Mouse (Mus musculus): ENCODE results near the gene Dnajc8. TPM values are rescaled to one million over a fixed set of nuclear protein-coding genes. Genes with fewer than 3 reads are reported as not detected.
A peak's percentile ranks its signal among the peaks of the same experiment; 100 is the strongest.

Gene Dnajc8
- total and polyA plus RNA-seq, 3 experiments = 110 to 246 TPM; not detected in 1

GRCm38 (mm10) chr4:132532496-132532895, 2.9 kb upstream of the Dnajc8 start (continued):
- TF ChIP-seq CTCF (IDR thresholded peaks at IDR 0.05 in 2 of 3, conservative IDR thresholded peaks at IDR 0.05 in 1 of 3; ENCODE audit: control insufficient read depth in 1 of 3, insufficient read depth in 1 of 3, low read depth in 2 of 3, low read length in 3 of 3, poor library complexity in 1 of 3, severe bottlenecking in 1 of 3) = no peak

GRCm38 (mm10) chr4:132532981-132533916, 2.1 kb upstream of the Dnajc8 start, which contains the start of gene Atpif1:
Gene Atpif1 (minus strand): TSS chr4:132533659.
- Histone ChIP-seq H3K27ac (ENCODE audit: control insufficient read depth, low read depth, low read length) (peak within 1 kb of the TSS; percentile 97), H3K27me3 (ENCODE audit: control insufficient read depth in 1 of 2, insufficient read depth in 2 of 2, low read length in 2 of 2) (no peaks in the 10 kb centered on the region), H3K4me3 (ENCODE audit: control insufficient read depth in 1 of 2, insufficient read depth in 1 of 2, low read depth in 2 of 2, low read length in 2 of 2) (peak within 1 kb of the TSS; percentile 78 to 83), H3K4me1 (ENCODE audit: control insufficient read depth in 1 of 2, insufficient read depth in 2 of 2, low read length in 2 of 2) (peaks cover 11 to 43% of the 10 kb centered on the region in 2 experiments), H3K9me3 (replicated peaks; ENCODE audit: insufficient read depth, low read length) (no peaks in the 10 kb centered on the region), H3K79me2 (ENCODE audit: control insufficient read depth, insufficient read depth, low read length, poor library complexity) (peaks cover 44% of the 10 kb centered on the region), H3K36me3 (ENCODE audit: control insufficient read depth in 1 of 2, insufficient read depth in 2 of 2, low read length in 2 of 2) (peaks cover 0 to 58% of the 10 kb centered on the region in 2 experiments; a peak in 3 of 4 replicates), H3K9ac (ENCODE audit: control insufficient read depth, low read depth, low read length, poor library complexity, severe bottlenecking) (peak within 1 kb of the TSS; percentile 92)
- DNase-seq (ENCODE audit: low read depth, low spot score) = peak; percentile 98
- TF ChIP-seq UBTF (IDR thresholded peaks at IDR 0.05; ENCODE audit: borderline replicate concordance, insufficient read depth, low read depth, low read length) = no peak
- peak; percentile 43; the same call in 1 of the 2 replicates for TF ChIP-seq ETS1 (IDR thresholded peaks at IDR 0.05; ENCODE audit: low read depth, low read length)
- TF ChIP-seq RCOR1 (IDR thresholded peaks at IDR 0.05; ENCODE audit: low read depth, low read length) = no peak; the same call in 1 of the 2 replicates
- no peak for TF ChIP-seq GABPA (IDR thresholded peaks at IDR 0.05; ENCODE audit: low read depth, low read length)
- TF ChIP-seq E2F4 (IDR thresholded peaks at IDR 0.05; ENCODE audit: borderline replicate concordance, low read depth, low read length) = no peak
- TF ChIP-seq MAZ (IDR thresholded peaks at IDR 0.05; ENCODE audit: low read depth, low read length) = 0 out of 2 replicates have a peak, but pooled peaks have one; percentile 9
- no peak for TF ChIP-seq NRF1 (IDR thresholded peaks at IDR 0.05; ENCODE audit: insufficient read depth, low read depth, low read length, poor library complexity, severe bottlenecking)
- 0 out of 2 replicates have a peak, but pooled peaks have one; percentile 16 for TF ChIP-seq ELF1 (IDR thresholded peaks at IDR 0.05; ENCODE audit: low read depth, low read length)
- TF ChIP-seq CHD1 (IDR thresholded peaks at IDR 0.05; ENCODE audit: low read depth, low read length) = no peak; the same call in 1 of the 2 replicates
- no peak for TF ChIP-seq MYB (IDR thresholded peaks at IDR 0.05; ENCODE audit: low read depth, low read length)
- TF ChIP-seq GATA1 (IDR thresholded peaks at IDR 0.05; ENCODE audit: low read depth, low read length) = peak; percentile 38; the same call in 1 of the 2 replicates
- TF ChIP-seq ZNF384 (IDR thresholded peaks at IDR 0.05; ENCODE audit: low read depth, low read length) = no peak
- peak; percentile 53; the same call in 1 of the 2 replicates for TF ChIP-seq MYC (IDR thresholded peaks at IDR 0.05; ENCODE audit: low read depth, low read length)
- no peak for TF ChIP-seq USF2 (IDR thresholded peaks at IDR 0.05; ENCODE audit: borderline replicate concordance in 1 of 2, insufficient read depth in 1 of 2, low read depth in 1 of 2, low read length in 2 of 2)
- no peak for TF ChIP-seq ZC3H11A (IDR thresholded peaks at IDR 0.05; ENCODE audit: low read depth, low read length)
- TF ChIP-seq USF1 (IDR thresholded peaks at IDR 0.05; ENCODE audit: low read depth, low read length) = 0 out of 2 replicates have a peak, but pooled peaks have one; percentile 36
- TF ChIP-seq SMC3 (IDR thresholded peaks at IDR 0.05; ENCODE audit: low read depth, low read length) = no peak
- TF ChIP-seq SIN3A (IDR thresholded peaks at IDR 0.05; ENCODE audit: low read length) = peak; percentile 86
- TF ChIP-seq CTCF (IDR thresholded peaks at IDR 0.05 in 2 of 3, conservative IDR thresholded peaks at IDR 0.05 in 1 of 3; ENCODE audit: control insufficient read depth in 1 of 3, insufficient read depth in 1 of 3, low read depth in 2 of 3, low read length in 3 of 3, poor library complexity in 1 of 3, severe bottlenecking in 1 of 3) = no peak
- TF ChIP-seq NELFE (IDR thresholded peaks at IDR 0.05; ENCODE audit: low read depth, low read length) = peak; percentile 79; the same call in 1 of the 2 replicates
- TF ChIP-seq TCF12 (IDR thresholded peaks at IDR 0.05; ENCODE audit: low read depth, low read length) = no peak; the same call in 1 of the 2 replicates
- TF ChIP-seq CHD2 (IDR thresholded peaks at IDR 0.05; ENCODE audit: low read length) = no peak
- no peak for TF ChIP-seq JUND (IDR thresholded peaks at IDR 0.05; ENCODE audit: low read depth, low read length)
- TF ChIP-seq KAT2A (conservative IDR thresholded peaks at IDR 0.05; ENCODE audit: low read depth, low read length) = no peak
- TF ChIP-seq RAD21 (IDR thresholded peaks at IDR 0.05; ENCODE audit: low read depth, low read length) = no peak
- TF ChIP-seq ZMIZ1 (IDR thresholded peaks at IDR 0.05; ENCODE audit: low read depth, low read length) = peak; percentile 83
- TF ChIP-seq POLR2AphosphoS5 (IDR thresholded peaks at IDR 0.05; ENCODE audit: borderline replicate concordance, low read depth, low read length) = no peak
- TF ChIP-seq EP300 (IDR thresholded peaks at IDR 0.05; ENCODE audit: low read depth in 1 of 2, low read length in 2 of 2) = no peak
- peak; percentile 42 for TF ChIP-seq HCFC1 (IDR thresholded peaks at IDR 0.05; ENCODE audit: low read depth, low read length)
- no peak for TF ChIP-seq ZKSCAN1 (IDR thresholded peaks at IDR 0.05; ENCODE audit: low read depth, low read length)
